Mouse (Mus musculus) CD4-positive, CD25-positive, alpha-beta regulatory T cell, adult 4 months (primary cell): ENCODE measurements at regions not wholly inside any gene's neighbourhood (a gene's known extent, or its start where the extent isn't known, plus 50 kb on each side); places are given as distances from the start of the nearest gene placed in this dataset.

Experiments
- ATAC-seq: one replicate; pipeline ENCODE4 v1.8.0; 2017

DNA sequence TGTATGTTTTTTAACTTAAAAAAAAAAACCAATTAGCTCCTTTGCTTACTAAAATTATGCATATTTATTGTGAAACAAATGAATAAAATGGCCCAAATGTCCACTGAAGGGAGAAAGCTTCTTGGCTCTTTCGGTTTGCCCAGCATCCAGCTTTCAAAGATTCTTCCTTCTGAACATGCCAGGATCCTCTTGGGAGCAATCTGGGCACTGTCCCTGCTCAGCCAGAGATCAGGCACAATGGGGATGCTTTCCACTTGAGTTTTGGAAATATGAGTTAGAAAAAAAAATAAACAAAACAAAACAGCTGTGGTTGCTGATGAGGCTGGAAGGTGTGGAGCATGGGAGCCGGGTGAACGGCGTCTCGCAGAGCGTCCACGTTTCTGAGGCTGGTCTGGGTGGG lies 180.3 kb upstream of the Foxn2 start:
- ATAC-seq: no peak

DNA sequence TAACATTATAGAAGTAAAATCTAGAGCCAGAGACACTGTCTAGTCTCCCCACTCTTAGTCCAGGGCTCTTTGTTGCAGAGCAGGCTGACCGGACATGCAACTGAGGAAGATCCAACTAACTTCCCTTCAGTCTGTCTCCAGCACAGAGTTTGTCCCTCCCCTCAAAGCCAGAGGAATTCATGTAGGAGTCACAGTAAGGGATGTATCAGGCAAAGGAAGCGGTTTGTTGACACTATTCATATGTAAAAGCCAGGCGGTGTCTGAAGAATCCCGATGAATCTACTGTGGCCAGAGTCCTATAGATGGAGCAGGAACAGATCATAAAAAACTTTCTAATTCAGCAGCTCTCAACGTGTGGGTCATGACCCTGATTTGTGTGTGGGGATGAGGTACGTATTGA lies 179.7 kb upstream of the Foxn2 start:
- no peak for ATAC-seq

DNA sequence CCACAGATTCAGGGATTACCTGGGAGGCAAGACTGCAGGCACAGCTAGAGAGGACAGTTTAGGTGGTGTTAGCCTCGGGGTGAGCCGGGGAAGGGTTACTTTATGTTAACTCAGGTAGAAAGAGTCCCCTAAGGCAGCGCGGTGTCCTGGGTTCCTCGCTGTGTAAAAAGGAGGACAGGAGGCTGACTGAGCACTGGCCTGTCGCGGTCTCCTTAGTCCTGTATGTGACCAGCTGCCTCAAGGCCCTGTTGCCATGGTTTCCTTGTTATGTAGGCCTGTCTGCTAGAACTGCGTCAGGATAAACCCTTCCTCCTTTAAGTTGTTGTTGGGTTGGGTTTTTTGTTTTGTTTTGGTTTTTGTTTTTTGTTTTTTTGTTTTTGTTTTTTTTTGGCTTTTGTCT lies 179.0 kb upstream of the Foxn2 start:
- no peak for ATAC-seq

DNA sequence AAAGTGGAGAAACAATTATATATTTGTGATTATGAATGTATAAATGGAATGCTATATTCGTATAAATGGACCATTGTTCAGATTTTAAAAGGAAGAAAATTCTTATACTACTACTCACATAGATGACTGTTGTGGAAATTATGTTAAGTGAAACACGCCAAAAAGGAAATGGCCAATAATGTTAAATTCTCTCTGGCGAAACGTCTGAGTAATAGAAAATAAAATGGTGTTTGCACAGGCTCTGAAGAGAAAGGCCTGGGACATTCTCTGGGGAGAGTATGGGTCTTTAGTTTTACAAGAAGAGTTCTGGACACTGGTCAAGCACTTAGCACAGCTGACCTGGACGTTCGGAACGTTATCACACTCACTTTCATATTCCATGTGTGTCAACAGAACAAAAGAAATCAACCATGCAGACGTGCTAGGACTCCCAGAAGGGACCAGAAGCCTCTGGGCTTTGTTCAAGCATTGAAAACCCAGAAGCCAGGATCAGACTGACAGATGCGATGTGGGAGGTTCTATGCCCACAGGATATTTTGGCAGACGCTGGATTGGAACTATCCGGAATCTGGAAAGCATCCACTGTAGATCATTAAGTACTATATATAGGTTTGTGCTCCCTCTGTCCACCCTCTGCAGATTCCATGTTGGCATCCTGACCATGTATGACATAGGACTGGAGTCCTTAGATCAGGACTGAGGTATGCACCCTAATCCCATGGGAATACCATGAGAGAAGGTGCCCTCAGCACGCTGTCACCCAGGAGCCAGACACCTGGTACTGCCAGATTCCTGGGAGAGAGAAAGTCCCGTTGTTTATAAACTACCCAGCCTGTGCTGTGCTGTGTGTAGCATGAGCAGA lies 178.0 kb upstream of the Foxn2 start:
- ATAC-seq: no peak

DNA sequence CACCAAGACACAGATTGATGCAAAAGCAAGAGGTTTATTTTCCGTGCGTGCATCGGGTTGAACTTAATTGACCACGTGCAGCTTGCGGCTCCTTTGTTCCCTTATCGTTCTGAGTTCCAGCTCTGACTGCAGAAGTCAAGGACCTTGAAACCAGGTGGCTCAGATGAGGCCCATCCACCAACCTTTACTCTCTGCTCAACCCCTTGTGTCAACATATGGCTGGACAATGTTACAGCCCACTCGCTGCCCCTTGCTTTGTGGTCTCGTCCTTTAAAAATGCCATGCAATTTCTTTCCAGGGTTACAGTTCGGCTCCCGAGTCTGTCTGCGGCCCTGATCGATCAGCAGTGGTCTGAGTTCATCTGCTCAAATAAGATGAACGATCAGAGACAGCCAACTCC lies 175.2 kb upstream of the Foxn2 start:
- ATAC-seq: no peak

DNA sequence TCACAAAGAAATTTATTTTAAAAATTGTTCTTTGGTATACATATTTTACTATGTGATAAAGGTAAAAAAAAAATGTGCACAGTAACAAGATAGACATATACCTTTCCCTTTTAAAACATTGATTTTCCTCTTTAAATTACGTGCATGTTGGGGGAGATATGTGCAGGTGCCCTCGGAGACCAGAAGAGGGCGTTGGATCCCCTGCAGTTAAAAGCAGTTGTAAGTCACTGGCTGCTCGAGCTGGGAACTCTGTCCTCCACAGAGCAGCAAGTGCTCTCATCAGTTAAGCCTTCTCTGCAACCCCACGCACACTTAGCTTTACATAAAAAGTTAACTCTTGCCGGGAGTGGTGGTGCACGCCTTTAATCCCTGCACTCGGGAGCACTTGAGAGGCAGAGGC lies 172.3 kb upstream of the Foxn2 start:
- no peak for ATAC-seq

DNA sequence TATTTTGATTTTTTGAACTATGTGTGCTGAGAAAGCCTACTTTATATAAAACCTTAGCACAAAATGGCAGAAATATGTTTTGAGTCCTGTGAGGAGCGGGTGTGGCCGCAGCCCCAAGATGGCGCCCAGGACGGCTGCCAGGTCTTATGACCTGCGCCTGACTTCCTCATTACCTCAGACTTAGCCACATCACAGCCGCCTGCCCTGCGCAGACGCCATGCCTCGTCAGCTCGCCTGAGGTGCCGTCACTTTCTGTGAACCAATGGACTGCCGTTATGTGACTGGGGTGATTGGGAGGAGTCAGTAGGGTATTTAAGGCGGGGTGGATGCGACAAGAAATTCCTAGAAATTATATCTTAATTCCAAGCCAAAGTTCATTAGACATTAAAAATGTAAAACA lies 171.7 kb upstream of the Foxn2 start:
- no peak for ATAC-seq

DNA sequence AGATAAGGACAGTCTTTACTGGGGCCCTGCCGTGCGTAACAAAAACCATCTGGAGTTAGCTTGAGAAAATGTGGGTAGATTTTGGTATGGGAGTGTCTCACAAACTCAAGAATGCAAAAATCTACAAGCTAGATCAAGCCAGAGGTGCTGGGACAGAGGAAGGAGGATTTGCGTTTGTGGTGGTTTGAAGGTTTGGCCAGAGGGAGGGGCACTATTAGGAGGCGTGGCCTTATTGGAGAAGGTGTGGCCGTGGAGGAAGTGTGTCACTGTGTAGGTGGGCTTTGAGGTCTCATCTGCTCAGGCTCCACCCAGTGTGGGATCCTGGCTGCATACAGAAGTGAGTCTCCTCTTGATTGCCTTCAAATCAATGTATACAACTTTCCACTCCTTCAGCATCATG lies 169.6 kb upstream of the Foxn2 start:
- no peak for ATAC-seq

DNA sequence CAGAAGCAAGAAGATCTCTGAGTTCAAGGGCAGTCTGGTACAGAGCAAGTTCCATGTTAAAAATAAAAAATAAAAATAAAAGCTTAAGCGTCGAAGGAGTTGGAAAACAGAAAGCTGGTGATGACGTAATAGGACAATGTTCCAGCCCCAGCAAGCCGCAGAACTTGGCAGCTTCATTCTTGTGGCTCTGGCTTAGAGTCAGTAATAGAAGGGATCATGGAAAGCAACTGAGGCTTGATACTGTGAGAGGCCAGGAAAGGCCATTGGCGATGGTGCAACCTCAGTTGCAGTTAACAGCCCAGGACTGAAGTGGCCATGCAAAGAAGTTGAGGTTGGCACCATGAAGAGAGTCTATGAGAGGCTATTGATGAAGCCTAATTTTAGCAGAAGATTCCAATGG lies 168.3 kb upstream of the Foxn2 start:
- ATAC-seq: no peak

DNA sequence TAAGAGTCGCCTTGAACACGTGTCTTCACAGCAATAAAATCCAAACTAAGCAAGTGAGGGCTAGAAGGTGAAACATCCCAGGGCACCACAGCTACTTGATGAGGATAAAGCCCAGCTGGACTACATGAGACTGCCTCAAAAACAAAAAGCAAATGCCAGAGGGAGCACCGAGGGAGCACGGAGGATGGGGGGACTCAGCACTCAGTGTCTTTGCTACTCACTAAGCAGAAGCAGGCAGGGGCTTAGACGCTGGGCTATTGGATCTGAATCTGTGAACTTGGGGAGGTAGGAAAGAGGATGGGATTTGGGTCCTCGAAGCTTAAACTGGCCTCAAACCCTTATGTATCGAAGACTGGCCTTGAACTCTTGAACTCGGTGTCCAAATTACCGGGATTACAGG lies 167.0 kb upstream of the Foxn2 start:
- no peak for ATAC-seq

DNA sequence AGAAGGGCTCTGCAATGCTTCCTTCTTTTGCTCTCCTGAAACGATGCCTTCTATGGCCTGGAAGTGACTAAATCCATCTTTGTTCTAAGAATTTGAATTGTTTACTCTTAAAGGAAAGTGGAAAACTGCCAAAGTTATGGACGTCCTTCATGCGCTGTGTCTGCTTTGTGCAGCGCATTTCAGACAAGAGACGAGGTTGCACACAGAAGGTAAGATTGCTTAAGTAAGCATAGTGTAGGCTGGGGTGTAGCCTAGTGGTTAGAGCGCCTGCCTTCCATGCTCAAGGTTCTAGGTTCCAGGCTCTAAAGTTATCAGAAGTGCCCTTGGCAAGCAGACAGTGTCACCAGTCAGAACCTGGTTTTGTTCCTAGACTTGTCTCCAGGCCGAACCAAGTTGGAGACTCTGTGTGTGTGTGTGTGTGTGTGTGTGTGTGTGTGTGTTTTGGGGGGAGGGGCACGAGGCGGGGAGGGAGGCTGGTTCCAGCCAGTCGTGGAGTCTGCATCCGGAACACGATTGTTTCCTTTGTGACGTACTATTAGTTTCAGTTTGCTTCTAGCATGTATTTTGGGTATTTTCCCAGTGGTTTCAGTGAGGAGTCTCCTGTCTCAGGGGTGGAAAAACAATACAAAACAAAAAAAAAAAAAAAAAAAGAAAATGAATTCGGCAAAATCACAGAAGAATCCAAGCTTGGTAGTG lies 166.4 kb upstream of the Foxn2 start:
- peak; percentile 97 for ATAC-seq

DNA sequence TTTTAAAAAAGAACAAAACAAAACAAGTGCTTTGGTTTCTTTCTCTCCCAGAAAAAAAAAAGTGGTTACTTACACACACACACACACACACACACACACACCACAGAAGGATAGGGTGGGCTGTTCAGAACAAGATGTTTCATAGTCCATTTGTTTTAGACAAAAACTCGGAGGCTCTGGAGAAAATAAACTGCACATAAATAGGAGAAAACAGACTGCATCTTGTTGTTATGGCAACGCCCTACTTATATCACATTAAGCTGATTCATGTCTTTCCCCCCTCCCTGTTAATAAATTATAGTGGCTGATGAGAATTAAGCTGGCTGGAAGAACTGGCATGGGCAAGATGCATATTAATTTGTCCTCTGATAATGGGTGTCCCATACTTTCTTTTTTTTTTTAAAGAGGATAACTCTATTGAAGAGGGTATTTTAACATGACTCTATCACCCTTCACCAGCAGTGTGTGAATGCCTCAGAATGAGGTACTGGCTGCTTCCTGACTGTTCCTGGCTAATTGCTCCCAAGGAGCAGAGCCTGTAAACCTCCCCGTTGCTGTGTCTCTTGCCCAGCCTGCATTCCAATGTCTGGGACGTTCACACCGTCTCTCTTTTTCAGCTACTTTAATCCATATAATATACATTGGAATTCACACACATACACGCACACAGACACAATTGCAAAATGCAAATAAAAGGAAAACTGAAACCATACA lies 165.6 kb upstream of the Foxn2 start:
- ATAC-seq: peak; percentile 58

DNA sequence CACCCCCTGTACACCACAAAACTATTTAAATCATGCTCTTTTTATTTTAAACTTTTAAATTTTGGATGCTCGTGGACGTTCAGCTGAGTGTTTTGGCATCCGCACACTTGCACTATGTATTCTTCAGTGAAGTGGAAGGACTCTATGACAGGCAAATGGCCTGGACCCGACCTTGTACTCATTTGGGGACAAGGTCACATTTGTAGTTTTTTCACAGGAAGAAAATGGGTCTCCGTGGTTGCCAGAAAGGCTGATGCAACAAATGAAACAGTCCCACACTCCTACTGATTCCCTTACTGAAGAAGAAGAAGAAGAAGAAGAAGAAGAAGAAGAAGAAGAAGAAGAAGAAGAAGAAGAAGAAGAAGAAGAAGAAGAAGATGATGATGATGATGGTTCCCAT lies 160.9 kb upstream of the Foxn2 start:
- ATAC-seq: no peak

DNA sequence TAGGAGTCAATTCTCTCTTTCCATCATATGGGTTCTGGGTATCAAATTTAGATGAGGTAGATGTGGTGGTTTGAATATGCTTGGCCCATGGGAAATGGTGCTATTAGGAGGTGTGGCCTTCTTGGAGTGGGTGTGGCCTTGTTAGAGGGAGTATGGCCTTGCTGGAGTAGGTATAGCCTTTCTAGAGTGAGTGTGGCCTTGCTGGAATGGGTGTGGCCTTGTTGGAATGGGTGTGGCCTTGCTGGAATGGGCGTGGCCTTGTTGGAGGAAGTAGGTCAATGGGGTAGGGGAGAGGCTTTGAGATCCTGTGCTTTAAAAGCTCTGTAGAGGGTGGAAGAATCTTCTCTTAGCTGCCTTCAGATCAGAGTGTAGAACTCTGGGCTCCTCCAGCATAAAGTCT lies 157.8 kb upstream of the Foxn2 start:
- ATAC-seq: no peak

DNA sequence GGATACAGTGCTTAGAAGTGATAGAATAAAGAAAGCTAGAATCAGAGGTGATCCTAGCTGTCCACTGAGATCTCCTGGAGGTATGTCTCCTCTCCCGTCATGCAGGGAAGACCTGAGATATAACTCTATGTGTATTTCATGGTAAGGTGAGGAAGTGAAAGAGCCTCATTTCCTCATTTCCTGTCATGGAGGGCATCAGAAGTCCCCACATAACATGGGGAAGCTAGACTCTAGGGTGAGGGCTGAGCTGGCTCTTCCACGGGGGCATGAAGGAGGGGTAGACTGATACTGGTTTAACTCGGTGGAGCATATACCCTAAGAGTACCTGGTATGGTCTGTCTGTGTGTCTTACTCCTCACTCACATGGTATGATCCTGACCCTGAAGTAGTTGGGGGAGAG lies 156.0 kb upstream of the Foxn2 start:
- ATAC-seq: no peak

DNA sequence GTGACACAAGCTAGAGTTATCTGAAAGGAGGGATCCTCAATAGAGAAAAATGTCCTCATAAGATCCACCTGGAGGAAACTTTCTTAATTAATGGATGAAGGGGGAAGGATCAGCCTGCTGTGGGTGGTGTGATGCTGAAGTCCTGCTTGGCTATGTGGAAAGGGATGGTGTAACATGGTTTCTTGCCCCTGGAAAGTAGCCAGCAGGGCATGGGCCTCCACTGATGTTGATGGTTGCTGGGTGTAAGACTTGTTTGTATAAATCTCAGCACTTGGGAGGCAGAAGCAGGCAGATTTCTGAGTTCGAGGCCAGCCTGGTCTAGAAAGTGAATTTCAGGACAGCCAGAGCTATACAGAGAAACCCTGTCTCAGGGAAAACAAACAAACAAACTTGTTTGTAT lies 152.7 kb upstream of the Foxn2 start:
- no peak for ATAC-seq

DNA sequence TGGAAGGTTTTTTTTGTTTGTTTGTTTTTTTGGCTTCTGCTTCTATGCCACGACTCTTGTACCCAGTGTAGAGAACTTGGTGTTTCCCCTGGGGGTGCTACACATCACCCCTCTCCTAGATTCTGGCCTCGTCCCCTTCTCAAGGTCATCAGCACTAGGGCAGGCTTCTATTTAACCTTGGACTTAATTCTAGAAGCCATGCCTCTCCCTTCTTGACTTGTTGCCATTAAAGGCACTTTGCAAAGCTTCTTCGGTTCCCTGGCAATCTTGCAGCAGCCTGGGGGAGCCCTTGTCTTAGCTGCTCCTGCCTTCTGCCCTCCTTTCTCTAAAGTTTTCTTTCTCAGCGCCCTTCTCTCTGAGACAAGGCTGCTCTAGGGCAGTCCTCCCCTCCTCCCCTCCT lies 143.0 kb upstream of the Foxn2 start:
- ATAC-seq: no peak

DNA sequence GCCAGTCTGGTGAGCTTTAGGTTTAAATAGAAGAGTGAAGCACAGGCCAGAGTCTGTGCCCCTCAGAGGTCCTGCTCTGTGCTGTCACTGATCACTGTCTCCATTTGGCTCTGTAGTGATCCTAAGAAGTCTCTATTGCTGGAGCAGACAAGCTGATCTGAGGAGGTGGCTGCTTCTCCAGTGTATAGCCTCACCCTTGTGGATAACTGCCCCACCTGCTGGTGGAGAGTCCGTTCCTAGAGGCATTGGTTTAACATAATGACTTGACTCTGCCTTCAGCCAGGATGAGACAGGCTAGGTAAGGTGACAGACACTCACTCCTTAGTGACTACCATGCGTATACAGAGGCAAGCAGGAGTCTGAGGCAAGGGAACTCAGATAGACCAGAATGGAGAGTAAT lies 136.5 kb upstream of the Foxn2 start:
- ATAC-seq: no peak

DNA sequence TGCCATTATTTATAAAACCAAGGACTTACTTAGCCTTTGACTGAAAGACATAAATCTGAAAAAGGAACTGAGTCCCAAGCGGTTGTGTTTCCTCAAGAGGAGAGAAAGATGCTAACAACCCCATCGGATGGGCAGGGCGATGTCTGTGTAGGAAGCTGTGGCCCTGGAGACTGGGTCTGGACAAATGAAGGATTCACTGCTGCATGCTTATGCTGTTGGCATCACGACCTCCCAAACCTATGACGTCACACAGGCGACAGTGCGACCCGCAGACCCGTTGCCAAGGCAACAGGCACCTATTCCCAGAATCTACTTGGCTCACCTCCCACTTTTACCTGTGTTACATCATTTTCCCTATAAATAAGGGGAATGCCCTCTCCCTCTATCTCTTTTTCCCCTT lies 135.3 kb upstream of the Foxn2 start:
- ATAC-seq: no peak

DNA sequence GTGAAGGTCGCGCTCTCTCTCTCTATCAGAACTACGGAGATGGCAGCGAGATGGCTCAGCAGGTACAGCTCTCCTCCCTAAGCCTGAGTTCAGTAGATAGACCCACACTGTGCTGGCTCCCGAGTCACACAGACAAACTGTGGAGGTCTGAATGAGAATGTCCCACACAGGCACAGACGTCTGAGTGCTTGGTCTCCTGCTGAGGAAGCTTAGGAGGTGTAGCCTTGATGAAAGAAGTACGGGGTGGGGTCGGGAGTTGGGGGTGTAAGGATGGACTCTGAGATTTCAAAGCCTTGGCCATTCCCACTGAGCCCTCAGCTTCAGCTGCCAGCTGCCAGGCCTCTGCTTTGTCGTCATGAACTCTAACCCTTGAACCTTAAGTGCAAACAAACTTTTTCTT lies 134.2 kb upstream of the Foxn2 start:
- no peak for ATAC-seq

DNA sequence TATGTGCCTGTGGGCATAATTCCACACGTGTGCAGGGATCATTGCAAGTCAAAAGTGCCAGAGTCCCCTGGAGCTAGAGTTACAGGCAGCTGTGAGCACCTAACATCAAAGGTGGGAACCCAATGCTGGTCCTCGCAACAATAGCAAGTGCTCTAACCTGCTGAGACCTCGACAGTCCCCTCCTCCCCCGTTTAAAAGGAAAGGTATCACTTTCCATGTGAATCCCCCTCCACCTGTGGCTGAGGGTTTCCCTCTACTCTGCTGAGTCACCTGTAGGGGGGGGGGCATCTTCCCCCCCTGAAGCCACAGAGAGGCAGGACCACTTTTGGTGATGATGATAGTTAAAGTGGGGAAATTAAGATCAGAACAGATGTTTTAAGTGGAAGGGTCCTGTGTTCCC lies 133.4 kb upstream of the Foxn2 start:
- no peak for ATAC-seq

DNA sequence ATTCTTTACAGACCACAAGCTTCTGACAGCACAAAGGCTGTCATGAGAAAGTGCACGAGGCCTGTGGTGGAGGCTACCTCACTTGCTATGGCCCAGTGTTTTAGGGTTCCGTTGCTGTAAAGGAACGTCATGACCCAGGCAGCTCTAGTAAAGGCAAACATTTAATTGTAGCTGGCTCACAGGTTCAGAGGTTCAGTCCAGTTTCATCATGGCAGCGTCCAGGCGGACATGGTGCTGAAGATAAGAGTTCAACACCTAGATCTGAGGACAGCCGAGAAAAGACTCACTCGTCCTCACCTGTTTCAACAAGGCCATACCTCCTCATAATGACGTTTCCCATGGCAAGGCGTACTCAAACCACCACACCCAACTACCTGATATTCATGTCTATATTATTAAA lies 132.7 kb upstream of the Foxn2 start:
- no peak for ATAC-seq

DNA sequence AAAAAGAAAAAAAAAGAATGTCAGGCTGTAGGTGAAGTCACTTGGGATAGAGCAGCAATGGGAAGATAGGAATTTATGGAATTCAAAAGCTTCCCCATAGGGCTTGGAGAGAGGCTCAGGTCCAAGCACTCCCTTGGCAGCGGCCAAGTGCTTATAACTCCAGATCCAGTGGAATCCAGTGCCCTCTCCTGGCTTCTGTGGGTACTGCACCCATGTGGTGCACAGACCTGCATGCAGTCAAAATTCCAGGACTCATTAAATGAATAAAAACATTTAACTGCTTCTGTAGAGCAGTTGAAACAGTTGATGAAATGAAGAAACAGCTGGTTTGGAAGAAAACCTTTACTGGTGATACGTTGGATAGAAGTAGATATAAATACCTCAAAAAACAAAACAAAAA lies 127.6 kb upstream of the Foxn2 start:
- no peak for ATAC-seq
